Mouse (Mus musculus) embryonic facial prominence, embryonic 12.5 days (tissue): ENCODE measurements around the gene Gja5. TPM values are rescaled to one million over a fixed set of nuclear protein-coding genes. Genes with fewer than 3 reads are reported as not detected.
A peak's percentile ranks its signal among the peaks of the same experiment; 100 is the strongest.

ENCODE experiments used
- ATAC-seq: fragments of 200-750 bp; cut with Nextera tagmentation; 2 replicates; pipeline ENCODE4 v1.8.0; 2017; ENCODE audit not compliant: insufficient number of reproducible peaks, insufficient read depth, low FRiP score, low TSS enrichment
- H3K27ac ChIP-seq: fragments of 300-500 bp; sonication (generic); 2 replicates; pipeline ENCODE4 v1.5.1; 2016; ENCODE audit warnings: mild to moderate bottlenecking
- H3K27me3 ChIP-seq: fragments of 300-500 bp; sonication (generic); 2 replicates; pipeline ENCODE4 v1.6.1; 2016; ENCODE audit warnings: mild to moderate bottlenecking, moderate library complexity
- H3K36me3 ChIP-seq: fragments of 300-500 bp; sonication (generic); 2 replicates; pipeline ENCODE4 v1.6.1; 2016; ENCODE audit warnings: mild to moderate bottlenecking
- H3K4me1 ChIP-seq: fragments of 300-500 bp; sonication (generic); 2 replicates; pipeline ENCODE4 v1.6.1; 2016
- H3K4me2 ChIP-seq: fragments of 300-500 bp; sonication (generic); replicated peaks from 2 replicates; pipeline ENCODE4 v1.6.1; 2016; ENCODE audit warnings: mild to moderate bottlenecking, moderate library complexity
- H3K4me3 ChIP-seq: fragments of 300-500 bp; sonication (generic); 2 replicates; pipeline ENCODE4 v1.5.1; 2016; ENCODE audit warnings: mild to moderate bottlenecking
- H3K9ac ChIP-seq: fragments of 300-500 bp; sonication (generic); 2 replicates; pipeline ENCODE4 v1.6.1; 2016; ENCODE audit warnings: mild to moderate bottlenecking, moderate library complexity
- H3K9me3 ChIP-seq: fragments of 300-500 bp; sonication (generic); 2 replicates; pipeline ENCODE4 v1.6.1; 2016; ENCODE audit warnings: mild to moderate bottlenecking, moderate library complexity
- WGBS: fragments of 180-500 bp; shearing (Covaris S2); methylation state at CpG from one replicate; pipeline ENCODE4 v1.1.7; 2016; 5-methylcytosine and 5-hydroxymethylcytosine counted together
- polyA plus RNA-seq: library from polyadenylated mRNA; unstranded; fragments of >200 nt; fragmentation: Nextera tagmentation; extraction: Ambion mirVana; gene quantifications from 2 replicates; pipeline ENCODE4 v1.2.1, GENCODE M21; 2016

Gene Gja5
- polyA plus RNA-seq: 14.3 and 20.6 TPM in 2 replicates

GRCm38 (mm10) chr3:96904393-96904792, at the start of gene Gja5:
TSS of gene Gja5 (plus strand) at chr3:96904693.
- ATAC-seq: no peak
- Histone ChIP-seq H3K9ac (peak within 1 kb of the TSS; percentile 90), H3K36me3 (no peaks in the 10 kb centered on the region), H3K27ac (no peak within 1 kb of the TSS), H3K4me2 (peak within 1 kb of the TSS; percentile 81), H3K27me3 (peaks cover 10% of the 10 kb centered on the region), H3K4me1 (peaks cover 9% of the 10 kb centered on the region), H3K4me3 (peak within 1 kb of the TSS; percentile 98), H3K9me3 (no peaks in the 10 kb centered on the region)
- WGBS: 15% methylated on average over 14 of the region's 14 CpGs

- Histone ChIP-seq H3K36me3 (no peaks in the 10 kb centered on the region), H3K9ac (no peak overlapping the region), H3K27ac (no peak overlapping the region), H3K9me3 (no peaks in the 10 kb centered on the region), H3K4me1 (no peaks in the 10 kb centered on the region), H3K4me2 (no peak overlapping the region), H3K4me3 (no peak overlapping the region), H3K27me3 (no peaks in the 10 kb centered on the region)
- 85% methylated on average over 3 of the region's 3 CpGs for WGBS
- no peak for ATAC-seq
These were observed 48.7 kb upstream of the Gja5 start for GRCm38 (mm10) chr3:96855833-96856232.

GRCm38 (mm10) chr3:96860498-96860897, 44.0 kb upstream of the Gja5 start:
- Histone ChIP-seq H3K4me1 (no peaks in the 10 kb centered on the region), H3K9me3 (no peaks in the 10 kb centered on the region), H3K27ac (no peak overlapping the region), H3K4me2 (no peak overlapping the region), H3K36me3 (no peaks in the 10 kb centered on the region), H3K4me3 (no peak overlapping the region), H3K27me3 (no peaks in the 10 kb centered on the region), H3K9ac (no peak overlapping the region)
- 90% methylated on average over 5 of the region's 5 CpGs for WGBS
- no peak for ATAC-seq

GRCm38 (mm10) chr3:96867863-96868262, 36.6 kb upstream of the Gja5 start:
- H3K9me3 ChIP-seq: no peaks in the 10 kb centered on the region
- H3K27me3 ChIP-seq: no peaks in the 10 kb centered on the region
- H3K9ac ChIP-seq: no peak overlapping the region
- WGBS: 92% methylated on average over 3 of the region's 3 CpGs
- H3K4me3 ChIP-seq: no peak overlapping the region
- ATAC-seq: no peak
- peaks cover 47% of the 10 kb centered on the region for H3K36me3 ChIP-seq
- H3K4me1 ChIP-seq: no peaks in the 10 kb centered on the region
- H3K4me2 ChIP-seq: no peak overlapping the region
- H3K27ac ChIP-seq: no peak overlapping the region

- ATAC-seq: no peak
- Histone ChIP-seq H3K9ac (no peak overlapping the region), H3K9me3 (no peaks in the 10 kb centered on the region), H3K27me3 (no peaks in the 10 kb centered on the region), H3K4me1 (no peaks in the 10 kb centered on the region), H3K4me3 (no peak overlapping the region), H3K36me3 (peaks cover 53% of the 10 kb centered on the region), H3K27ac (no peak overlapping the region), H3K4me2 (no peak overlapping the region)
- 93% methylated on average over 8 of the region's 8 CpGs for WGBS
These were observed 35.9 kb upstream of the Gja5 start for GRCm38 (mm10) chr3:96868566-96868965.

GRCm38 (mm10) chr3:96869091-96869490, 35.4 kb upstream of the Gja5 start:
- H3K27me3 ChIP-seq: no peaks in the 10 kb centered on the region
- H3K4me3 ChIP-seq: no peak overlapping the region
- H3K4me1 ChIP-seq: no peaks in the 10 kb centered on the region
- H3K4me2 ChIP-seq: no peak overlapping the region
- 93% methylated on average over 7 of the region's 7 CpGs for WGBS
- peaks cover 57% of the 10 kb centered on the region for H3K36me3 ChIP-seq
- no peak for ATAC-seq
- H3K27ac ChIP-seq: no peak overlapping the region
- no peaks in the 10 kb centered on the region for H3K9me3 ChIP-seq
- no peak overlapping the region for H3K9ac ChIP-seq

GRCm38 (mm10) chr3:96870270-96870669, 34.2 kb upstream of the Gja5 start:
- H3K4me2 ChIP-seq: no peak overlapping the region
- H3K27ac ChIP-seq: no peak overlapping the region
- ATAC-seq: no peak
- 95% methylated on average over 2 of the region's 2 CpGs for WGBS
- H3K9me3 ChIP-seq: no peaks in the 10 kb centered on the region
- H3K27me3 ChIP-seq: no peaks in the 10 kb centered on the region
- H3K9ac ChIP-seq: no peak overlapping the region
- H3K36me3 ChIP-seq: peaks cover 67% of the 10 kb centered on the region
- no peaks in the 10 kb centered on the region for H3K4me1 ChIP-seq
- no peak overlapping the region for H3K4me3 ChIP-seq

GRCm38 (mm10) chr3:96871070-96871469, 33.4 kb upstream of the Gja5 start:
- Histone ChIP-seq H3K9ac (no peak overlapping the region), H3K4me2 (no peak overlapping the region), H3K4me3 (no peak overlapping the region), H3K4me1 (no peaks in the 10 kb centered on the region), H3K27me3 (no peaks in the 10 kb centered on the region), H3K27ac (no peak overlapping the region), H3K36me3 (peaks cover 72% of the 10 kb centered on the region), H3K9me3 (no peaks in the 10 kb centered on the region)
- no peak for ATAC-seq
- whole genome bisulfite sequencing: 80% methylated on average over 8 of the region's 8 CpGs

- Histone ChIP-seq H3K9ac (no peak overlapping the region), H3K4me2 (no peak overlapping the region), H3K36me3 (peaks cover 72% of the 10 kb centered on the region), H3K4me1 (no peaks in the 10 kb centered on the region), H3K4me3 (no peak overlapping the region), H3K27ac (no peak overlapping the region), H3K27me3 (no peaks in the 10 kb centered on the region), H3K9me3 (no peaks in the 10 kb centered on the region)
- no peak for ATAC-seq
- WGBS: 92% methylated on average over 8 of the region's 8 CpGs
These were observed 32.0 kb upstream of the Gja5 start for GRCm38 (mm10) chr3:96872501-96872900.

GRCm38 (mm10) chr3:96874808-96875571, 29.5 kb upstream of the Gja5 start:
- Histone ChIP-seq H3K4me2 (no peak overlapping the region), H3K27me3 (no peaks in the 10 kb centered on the region), H3K36me3 (peaks cover 61% of the 10 kb centered on the region), H3K4me1 (no peaks in the 10 kb centered on the region), H3K9me3 (no peaks in the 10 kb centered on the region), H3K4me3 (no peak overlapping the region), H3K9ac (no peak overlapping the region), H3K27ac (no peak overlapping the region)
- 85% methylated on average over 7 of the region's 7 CpGs for WGBS
- ATAC-seq: no peak

- no peak overlapping the region for H3K4me2 ChIP-seq
- peaks cover 62% of the 10 kb centered on the region for H3K36me3 ChIP-seq
- H3K9ac ChIP-seq: no peak overlapping the region
- no peak for ATAC-seq
- no peaks in the 10 kb centered on the region for H3K9me3 ChIP-seq
- H3K4me1 ChIP-seq: no peaks in the 10 kb centered on the region
- H3K27ac ChIP-seq: no peak overlapping the region
- H3K27me3 ChIP-seq: no peaks in the 10 kb centered on the region
- WGBS: 83% methylated on average over 9 of the region's 9 CpGs
- no peak overlapping the region for H3K4me3 ChIP-seq
These were observed 25.0 kb upstream of the Gja5 start for GRCm38 (mm10) chr3:96879536-96879935.

GRCm38 (mm10) chr3:96880385-96880784, 24.1 kb upstream of the Gja5 start:
- ATAC-seq: no peak
- Histone ChIP-seq H3K4me2 (no peak overlapping the region), H3K27ac (no peak overlapping the region), H3K4me3 (no peak overlapping the region), H3K36me3 (peaks cover 54% of the 10 kb centered on the region), H3K9ac (no peak overlapping the region), H3K27me3 (no peaks in the 10 kb centered on the region), H3K4me1 (no peaks in the 10 kb centered on the region), H3K9me3 (no peaks in the 10 kb centered on the region)
- WGBS: 87% methylated on average over 4 of the region's 4 CpGs
